Mouse (Mus musculus) liver, adult 2 months (tissue): Measurements from ENCODE around the gene Vps8. TPM values are rescaled to one million over a fixed set of nuclear protein-coding genes. Genes with fewer than 3 reads are reported as not detected.

Experiments used
- DNase-seq: peaks from one replicate; pipeline ENCODE4 v3.0.0-alpha.2; 2011; ENCODE audit warnings: low read depth, low spot score; ENCODE audit errors: extremely low read depth
- H3K27ac ChIP-seq: fragments of 200-500 bp; replicated peaks from 2 replicates; pipeline ENCODE4 v1.5.1; 2012; ENCODE audit warnings: low read depth, mild to moderate bottlenecking, control low read depth, inconsistent platforms, low read length; ENCODE audit not compliant: insufficient read depth
- H3K27me3 ChIP-seq: fragments of 200-500 bp; 2 replicates; pipeline ENCODE4 v1.6.1; 2012; ENCODE audit warnings: mild to moderate bottlenecking, moderate library complexity, low read length, inconsistent platforms; ENCODE audit not compliant: control insufficient read depth, insufficient read depth
- H3K36me3 ChIP-seq: fragments of 200-500 bp; 2 replicates; pipeline ENCODE4 v1.6.1; 2012; ENCODE audit warnings: low read length, inconsistent platforms; ENCODE audit not compliant: control insufficient read depth, insufficient read depth
- H3K4me1 ChIP-seq: fragments of 200-500 bp; 2 replicates; pipeline ENCODE4 v1.6.1; 2011; ENCODE audit warnings: low read length; ENCODE audit not compliant: control insufficient read depth, insufficient read depth
- H3K4me3 ChIP-seq: fragments of 200-500 bp; 2 replicates; pipeline ENCODE4 v1.5.1; 2011; ENCODE audit warnings: low read depth, mild to moderate bottlenecking, control low read depth, low read length, moderate library complexity; ENCODE audit not compliant: insufficient read depth
- H3K79me2 ChIP-seq: fragments of 200-500 bp; 2 replicates; pipeline ENCODE4 v1.6.1; 2012; ENCODE audit warnings: inconsistent platforms, mild to moderate bottlenecking, low read length, moderate library complexity; ENCODE audit not compliant: control insufficient read depth, insufficient read depth
- H3K9ac ChIP-seq: fragments of 200-500 bp; 2 replicates; pipeline ENCODE4 v1.6.1; 2012; ENCODE audit warnings: low read depth, mild to moderate bottlenecking, control low read depth, inconsistent platforms, low read length
- CTCF ChIP-seq: fragments of 200-500 bp; IDR thresholded peaks from 2 replicates; pipeline ENCODE4 v1.5.1; 2011; ENCODE audit warnings: low read depth, low read length, control low read depth
- POLR2A ChIP-seq: fragments of 200-500 bp; IDR thresholded peaks from 2 replicates; pipeline ENCODE4 v1.6.1; 2011; ENCODE audit warnings: low read length, control low read depth; ENCODE audit not compliant: insufficient read depth; ENCODE audit errors: extremely low read depth
- WGBS: fragments of 180-500 bp; shearing (Covaris S2); methylation state at CpG from one replicate; pipeline ENCODE4 v1.1.7; 2018; 5-methylcytosine and 5-hydroxymethylcytosine counted together
- polyA plus RNA-seq: library from polyadenylated mRNA; depleted of rRNA; stranded (reverse); fragments of >200 nt; gene quantifications from 2 replicates; pipeline ENCODE4 v1.2.3, GENCODE M21; 2012; rRNA removed
- total RNA-seq: library from RNA; depleted of rRNA; stranded (reverse); fragments of >200 nt; gene quantifications from 2 replicates; pipeline ENCODE4 v1.2.3, GENCODE M21; 2014; rRNA removed

Vps8 gene
- 6.4 and 6.8 TPM in 2 replicates for total RNA-seq
- 5.2 and 5.4 TPM in 2 replicates for polyA plus RNA-seq

- peak within 1 kb of the TSS; percentile 55 for H3K27ac ChIP-seq
- H3K4me3 ChIP-seq = peak within 1 kb of the TSS; percentile 100
- DNase-seq = peak; percentile 82
- WGBS = 2% methylated on average over 71 of the region's 71 CpGs
- H3K36me3 ChIP-seq = no peaks in the 10 kb centered on the region
- peaks cover 8% of the 10 kb centered on the region; the same call in 1 of the 2 replicates for H3K79me2 ChIP-seq
- H3K9ac ChIP-seq = peak within 1 kb of the TSS; percentile 97
- TF ChIP-seq POLR2A (0 out of 2 replicates have a peak, but pooled peaks have one; percentile 31), CTCF (0 out of 2 replicates have a peak, but pooled peaks have one; percentile 17)
- H3K4me1 ChIP-seq = 0 out of 2 replicates have a peak, but pooled peaks cover 3% of the 10 kb centered on the region
- H3K27me3 ChIP-seq = no peaks in the 10 kb centered on the region
Observed at GRCm38 (mm10) chr16:21422645-21423545, at the start of gene Vps8. Gene Vps8 (plus strand): TSS chr16:21423118.

GRCm38 (mm10) chr16:21373316-21373960 is 49.5 kb upstream of the Vps8 start:
- Histone ChIP-seq H3K79me2 (no peaks in the 10 kb centered on the region), H3K4me3 (no peak overlapping the region)

GRCm38 (mm10) chr16:21374067-21374466 is 48.9 kb upstream of the Vps8 start:
- no peaks in the 10 kb centered on the region for H3K27me3 ChIP-seq
- no peak for DNase-seq
- H3K4me1 ChIP-seq = no peaks in the 10 kb centered on the region
- TF ChIP-seq POLR2A = no peak
- no peak for TF ChIP-seq CTCF
- H3K27ac ChIP-seq = no peak overlapping the region
- 95% methylated on average over 4 of the region's 6 CpGs for WGBS
- H3K4me3 ChIP-seq = no peak overlapping the region
- no peaks in the 10 kb centered on the region for H3K36me3 ChIP-seq
- no peak overlapping the region for H3K9ac ChIP-seq
- H3K79me2 ChIP-seq = no peaks in the 10 kb centered on the region

More at GRCm38 (mm10) chr16:21373316-21373960, 49.5 kb upstream of the Vps8 start:
- Histone ChIP-seq H3K27ac (no peak overlapping the region), H3K27me3 (no peaks in the 10 kb centered on the region), H3K4me1 (no peaks in the 10 kb centered on the region), H3K36me3 (no peaks in the 10 kb centered on the region), H3K9ac (no peak overlapping the region)
- no peak for DNase-seq
- 82% methylated on average over 7 of the region's 7 CpGs for WGBS
- no peak for TF ChIP-seq CTCF
- no peak for TF ChIP-seq POLR2A

- Histone ChIP-seq H3K79me2 (no peaks in the 10 kb centered on the region), H3K4me1 (no peaks in the 10 kb centered on the region), H3K9ac (no peak overlapping the region), H3K36me3 (no peaks in the 10 kb centered on the region), H3K27me3 (no peaks in the 10 kb centered on the region), H3K27ac (no peak overlapping the region), H3K4me3 (no peak overlapping the region)
- TF ChIP-seq POLR2A (no peak), CTCF (no peak)
- WGBS = 63% methylated on average over 8 of the region's 8 CpGs
- DNase-seq = no peak
Observed at GRCm38 (mm10) chr16:21375147-21375546, 47.8 kb upstream of the Vps8 start.

- TF ChIP-seq POLR2A (no peak), CTCF (no peak)
- Histone ChIP-seq H3K27me3 (no peaks in the 10 kb centered on the region), H3K27ac (no peak overlapping the region), H3K4me1 (no peaks in the 10 kb centered on the region), H3K36me3 (no peaks in the 10 kb centered on the region), H3K79me2 (no peaks in the 10 kb centered on the region), H3K9ac (no peak overlapping the region), H3K4me3 (no peak overlapping the region)
- DNase-seq = no peak
- 71% methylated on average over 8 of the region's 8 CpGs for WGBS
Observed at GRCm38 (mm10) chr16:21376316-21376715, 46.6 kb upstream of the Vps8 start.
